Mouse (Mus musculus): ENCODE measurements around the gene Atoh7. TPM values are rescaled to one million over a fixed set of nuclear protein-coding genes. Genes with fewer than 3 reads are reported as not detected.
A peak's percentile ranks its signal among the peaks of the same experiment; 100 is the strongest.

The Atoh7 gene
- polyA plus RNA-seq, 1 experiment from 2014 or later: not detected

GRCm38 (mm10) chr10:63061266-63061665 lies 38.2 kb upstream of the Atoh7 start:
- H3K36me3 ChIP-seq (ENCODE audit: control insufficient read depth, insufficient read depth, low read length): no peaks in the 10 kb centered on the region
- H3K9ac ChIP-seq (ENCODE audit: low read depth, low read length): no peak overlapping the region
- H3K4me1 ChIP-seq (ENCODE audit: control insufficient read depth, insufficient read depth, low read length): no peaks in the 10 kb centered on the region
- H3K4me3 ChIP-seq (ENCODE audit: low read length): no peak overlapping the region
- H3K4me2 ChIP-seq (replicated peaks; ENCODE audit: low read depth, low read length): no peak overlapping the region
- no peaks in the 10 kb centered on the region for H3K9me3 ChIP-seq (ENCODE audit: control insufficient read depth, low read length)
- no peak for ATAC-seq (ENCODE audit: low FRiP score, low TSS enrichment)
- WGBS: 74% methylated on average over 12 of the region's 12 CpGs
- no peaks in the 10 kb centered on the region for H3K27me3 ChIP-seq (ENCODE audit: control insufficient read depth, insufficient read depth, low read length)
- no peak overlapping the region for H3K27ac ChIP-seq (ENCODE audit: low read depth, low read length)

- H3K9me3 ChIP-seq (ENCODE audit: control insufficient read depth, low read length): no peaks in the 10 kb centered on the region
- ATAC-seq (ENCODE audit: low FRiP score, low TSS enrichment): no peak
- H3K4me1 ChIP-seq (ENCODE audit: control insufficient read depth, insufficient read depth, low read length): no peaks in the 10 kb centered on the region
- no peak overlapping the region for H3K4me2 ChIP-seq (replicated peaks; ENCODE audit: low read depth, low read length)
- no peaks in the 10 kb centered on the region for H3K36me3 ChIP-seq (ENCODE audit: control insufficient read depth, insufficient read depth, low read length)
- H3K4me3 ChIP-seq (ENCODE audit: low read length): no peak overlapping the region
- no peaks in the 10 kb centered on the region for H3K27me3 ChIP-seq (ENCODE audit: control insufficient read depth, insufficient read depth, low read length)
- WGBS: 95% methylated on average over 5 of the region's 5 CpGs
- H3K9ac ChIP-seq (ENCODE audit: low read depth, low read length): no peak overlapping the region
- no peak overlapping the region for H3K27ac ChIP-seq (ENCODE audit: low read depth, low read length)
These were observed 36.8 kb upstream of the Atoh7 start for GRCm38 (mm10) chr10:63062696-63063095.

DNA sequence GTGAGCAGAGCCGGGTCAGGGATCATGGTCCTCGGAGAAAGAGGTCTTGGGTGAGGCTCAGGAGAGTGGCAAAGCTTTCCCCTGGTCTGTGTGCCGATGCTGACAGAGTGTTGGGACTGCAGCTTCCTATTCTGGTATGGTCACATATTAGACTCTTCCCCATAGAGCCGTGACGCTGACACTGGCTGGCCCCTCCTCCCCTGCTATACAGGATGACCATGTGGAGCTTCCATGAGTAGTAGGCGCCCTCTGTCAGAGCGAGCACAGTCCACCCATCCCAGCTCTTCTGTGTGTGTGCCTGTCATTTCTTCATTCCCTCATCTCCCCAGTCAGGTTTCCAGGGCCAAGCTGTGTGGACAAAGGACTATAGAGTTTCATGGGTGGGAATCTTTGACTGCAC lies 36.1 kb upstream of the Atoh7 start:
- Histone ChIP-seq H3K4me2 (replicated peaks; ENCODE audit: low read depth, low read length) (no peak overlapping the region), H3K4me3 (ENCODE audit: low read length) (no peak overlapping the region), H3K27me3 (ENCODE audit: control insufficient read depth, insufficient read depth, low read length) (no peaks in the 10 kb centered on the region), H3K36me3 (ENCODE audit: control insufficient read depth, insufficient read depth, low read length) (no peaks in the 10 kb centered on the region), H3K9me3 (ENCODE audit: control insufficient read depth, low read length) (no peaks in the 10 kb centered on the region), H3K27ac (ENCODE audit: low read depth, low read length) (no peak overlapping the region), H3K4me1 (ENCODE audit: control insufficient read depth, insufficient read depth, low read length) (no peaks in the 10 kb centered on the region), H3K9ac (ENCODE audit: low read depth, low read length) (no peak overlapping the region)
- WGBS: 81% methylated on average over 7 of the region's 7 CpGs
- ATAC-seq (ENCODE audit: low FRiP score, low TSS enrichment): no peak

DNA sequence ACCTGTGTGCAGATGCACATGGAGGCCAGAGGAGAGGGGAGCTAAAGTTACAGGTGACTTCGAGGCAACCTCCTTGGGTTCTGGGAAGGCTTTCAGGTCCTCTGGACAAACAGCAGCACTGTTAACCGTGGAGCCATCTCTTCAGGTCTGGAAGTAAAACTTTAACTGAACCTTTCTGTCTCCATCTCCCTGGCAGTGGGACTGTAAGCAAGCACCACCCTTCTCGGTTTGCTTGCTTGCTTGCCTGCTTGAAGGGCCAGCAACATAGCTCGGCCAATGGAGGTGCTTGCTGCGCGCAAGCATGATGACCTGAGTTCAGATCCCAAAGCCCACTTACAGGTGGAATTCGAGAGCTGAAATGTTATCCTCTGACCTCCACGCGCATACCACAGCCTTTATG lies 34.9 kb upstream of the Atoh7 start:
- Histone ChIP-seq H3K4me3 (ENCODE audit: low read length) (no peak overlapping the region), H3K4me2 (replicated peaks; ENCODE audit: low read depth, low read length) (no peak overlapping the region), H3K4me1 (ENCODE audit: control insufficient read depth, insufficient read depth, low read length) (no peaks in the 10 kb centered on the region), H3K9me3 (ENCODE audit: control insufficient read depth, low read length) (0 out of 2 replicates have a peak, but pooled peaks cover 3% of the 10 kb centered on the region), H3K36me3 (ENCODE audit: control insufficient read depth, insufficient read depth, low read length) (no peaks in the 10 kb centered on the region), H3K27me3 (ENCODE audit: control insufficient read depth, insufficient read depth, low read length) (no peaks in the 10 kb centered on the region), H3K9ac (ENCODE audit: low read depth, low read length) (no peak overlapping the region), H3K27ac (ENCODE audit: low read depth, low read length) (no peak overlapping the region)
- no peak for ATAC-seq (ENCODE audit: low FRiP score, low TSS enrichment)
- WGBS: 81% methylated on average over 9 of the region's 9 CpGs

DNA sequence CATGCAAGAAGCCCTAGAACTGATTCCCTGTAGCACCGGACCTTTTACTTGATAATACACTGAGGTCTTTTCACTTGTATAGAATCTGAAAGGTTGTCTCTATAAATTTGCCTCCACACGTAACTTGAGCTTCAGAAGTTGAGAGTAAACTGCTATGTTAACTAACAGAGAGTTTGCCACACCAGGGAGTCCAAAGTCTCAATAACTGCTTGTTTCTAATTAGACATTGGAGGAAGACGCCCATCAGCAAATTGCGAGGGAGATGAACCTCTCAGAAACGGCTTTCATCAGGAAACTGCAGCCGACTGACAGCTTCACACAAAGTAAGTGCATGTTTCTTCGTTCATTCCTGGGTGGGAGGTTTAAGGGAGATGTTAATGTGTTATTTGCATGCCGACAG lies 33.9 kb upstream of the Atoh7 start:
- ATAC-seq (ENCODE audit: low FRiP score, low TSS enrichment): no peak
- Histone ChIP-seq H3K27ac (ENCODE audit: low read depth, low read length) (no peak overlapping the region), H3K4me1 (ENCODE audit: control insufficient read depth, insufficient read depth, low read length) (no peaks in the 10 kb centered on the region)

DNA sequence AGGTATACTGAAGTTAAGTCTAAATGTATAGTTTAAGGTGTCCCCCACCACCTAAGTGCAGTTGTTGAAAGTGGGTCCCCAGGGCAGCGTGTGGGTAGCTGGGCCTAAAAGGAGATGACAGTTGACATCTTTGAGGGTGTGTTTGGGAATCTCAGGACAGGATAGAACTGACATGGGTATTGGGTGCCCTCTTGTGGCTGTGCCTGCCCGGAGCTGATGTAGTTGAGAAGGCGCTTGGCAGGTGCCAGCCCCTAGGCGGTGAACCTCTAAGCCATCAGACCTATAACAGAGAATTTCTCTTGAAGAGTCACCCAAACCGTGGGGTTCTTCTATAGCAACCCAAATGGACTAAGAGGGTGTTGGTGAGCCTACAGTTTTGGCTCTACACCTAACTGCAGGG lies 33.5 kb upstream of the Atoh7 start:
- H3K9ac ChIP-seq (ENCODE audit: low read depth, low read length): no peak overlapping the region
- H3K27ac ChIP-seq (ENCODE audit: low read depth, low read length): no peak overlapping the region
- H3K36me3 ChIP-seq (ENCODE audit: control insufficient read depth, insufficient read depth, low read length): no peaks in the 10 kb centered on the region
- 7% methylated on average over 5 of the region's 5 CpGs for WGBS
- H3K27me3 ChIP-seq (ENCODE audit: control insufficient read depth, insufficient read depth, low read length): no peaks in the 10 kb centered on the region
- no peak overlapping the region for H3K4me3 ChIP-seq (ENCODE audit: low read length)
- no peaks in the 10 kb centered on the region for H3K4me1 ChIP-seq (ENCODE audit: control insufficient read depth, insufficient read depth, low read length)
- H3K4me2 ChIP-seq (replicated peaks; ENCODE audit: low read depth, low read length): no peak overlapping the region
- ATAC-seq (ENCODE audit: low FRiP score, low TSS enrichment): peak; percentile 78
- 0 out of 2 replicates have a peak, but pooled peaks cover 3% of the 10 kb centered on the region for H3K9me3 ChIP-seq (ENCODE audit: control insufficient read depth, low read length)

More for the DNA sequence above, 33.9 kb upstream of the Atoh7 start:
- Histone ChIP-seq H3K4me2 (replicated peaks; ENCODE audit: low read depth, low read length) (no peak overlapping the region), H3K9ac (ENCODE audit: low read depth, low read length) (no peak overlapping the region), H3K9me3 (ENCODE audit: control insufficient read depth, low read length) (0 out of 2 replicates have a peak, but pooled peaks cover 3% of the 10 kb centered on the region), H3K27me3 (ENCODE audit: control insufficient read depth, insufficient read depth, low read length) (no peaks in the 10 kb centered on the region), H3K36me3 (ENCODE audit: control insufficient read depth, insufficient read depth, low read length) (no peaks in the 10 kb centered on the region), H3K4me3 (ENCODE audit: low read length) (no peak overlapping the region)
- 60% methylated on average over 8 of the region's 8 CpGs for WGBS

DNA sequence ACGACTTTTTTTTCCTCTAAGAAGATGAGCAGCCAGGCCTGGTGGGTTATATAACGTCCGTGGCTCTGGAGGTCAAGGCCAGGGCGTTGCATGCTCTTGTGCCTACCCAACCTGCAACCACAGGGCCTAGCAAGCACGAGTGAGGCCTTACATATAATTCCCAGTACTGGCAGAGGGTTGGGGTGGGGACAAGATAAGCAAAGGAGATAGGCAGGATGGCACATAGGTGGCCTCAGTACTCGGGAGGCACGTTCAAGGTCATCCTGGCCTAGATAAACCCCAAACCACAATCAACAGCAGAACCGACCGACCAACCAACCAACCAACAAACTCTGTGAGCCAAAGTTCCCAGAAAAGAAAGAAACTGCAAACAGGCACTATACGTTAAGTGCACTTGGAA lies 13.1 kb upstream of the Atoh7 start:
- Histone ChIP-seq H3K4me3 (ENCODE audit: low read length) (no peak overlapping the region), H3K9me3 (ENCODE audit: control insufficient read depth, low read length) (no peaks in the 10 kb centered on the region)
- ATAC-seq (ENCODE audit: low FRiP score, low TSS enrichment): no peak

DNA sequence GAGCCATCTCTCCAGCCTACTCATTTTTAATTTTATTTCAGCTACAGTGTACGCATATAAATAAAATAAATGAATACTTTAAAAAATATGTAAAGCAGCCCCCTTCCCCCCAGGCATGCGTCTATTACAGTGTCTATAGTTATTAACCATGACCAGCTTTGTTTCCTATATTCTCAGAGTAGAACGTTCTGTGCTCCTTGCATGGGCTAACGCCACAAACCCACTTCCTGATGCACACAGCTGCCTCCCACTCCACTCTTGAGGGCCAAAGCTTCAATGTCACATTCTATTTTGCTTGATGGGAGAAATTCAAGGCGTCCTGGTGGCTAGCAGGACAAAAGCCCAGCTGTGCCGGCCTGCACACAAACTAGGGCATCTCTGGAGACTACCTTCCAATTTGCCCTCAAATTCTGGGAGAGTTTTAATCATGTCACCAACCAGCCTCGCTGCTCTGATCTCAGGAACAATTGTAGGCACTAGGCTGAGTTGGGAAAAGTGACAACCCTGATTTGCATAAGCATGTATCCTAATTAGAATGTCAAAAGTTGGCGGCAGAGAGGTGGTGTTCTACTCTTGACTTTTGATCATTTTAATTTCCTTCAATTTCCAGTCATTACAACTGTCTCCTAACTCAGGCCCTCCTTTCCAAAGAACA lies 10.2 kb upstream of the Atoh7 start:
- Histone ChIP-seq H3K4me3 (ENCODE audit: low read length) (peak overlapping the region; percentile 39), H3K9me3 (ENCODE audit: control insufficient read depth, low read length) (no peaks in the 10 kb centered on the region), H3K9ac (ENCODE audit: low read depth, low read length) (peak overlapping the region; percentile 51; the same call in 1 of the 2 replicates), H3K4me1 (ENCODE audit: control insufficient read depth, insufficient read depth, low read length) (no peaks in the 10 kb centered on the region), H3K36me3 (ENCODE audit: control insufficient read depth, insufficient read depth, low read length) (no peaks in the 10 kb centered on the region), H3K27ac (ENCODE audit: low read depth, low read length) (no peak overlapping the region), H3K4me2 (replicated peaks; ENCODE audit: low read depth, low read length) (peak overlapping the region; percentile 62), H3K27me3 (ENCODE audit: control insufficient read depth, insufficient read depth, low read length) (no peaks in the 10 kb centered on the region)
- ATAC-seq (ENCODE audit: low FRiP score, low TSS enrichment): no peak
- 38% methylated on average over 8 of the region's 8 CpGs for WGBS

More for the DNA sequence above, 13.1 kb upstream of the Atoh7 start:
- Histone ChIP-seq H3K36me3 (ENCODE audit: control insufficient read depth, insufficient read depth, low read length) (no peaks in the 10 kb centered on the region), H3K27ac (ENCODE audit: low read depth, low read length) (no peak overlapping the region), H3K9ac (ENCODE audit: low read depth, low read length) (no peak overlapping the region), H3K4me1 (ENCODE audit: control insufficient read depth, insufficient read depth, low read length) (no peaks in the 10 kb centered on the region), H3K4me2 (replicated peaks; ENCODE audit: low read depth, low read length) (no peak overlapping the region), H3K27me3 (ENCODE audit: control insufficient read depth, insufficient read depth, low read length) (no peaks in the 10 kb centered on the region)
- WGBS: 71% methylated on average over 10 of the region's 10 CpGs

GRCm38 (mm10) chr10:63089758-63090571 lies 9.5 kb upstream of the Atoh7 start:
- 3% methylated on average over 26 of the region's 26 CpGs for WGBS

More at GRCm38 (mm10) chr10:63089758-63090571, 9.5 kb upstream of the Atoh7 start:
- H3K27me3 ChIP-seq (ENCODE audit: control insufficient read depth, insufficient read depth, low read length): no peaks in the 10 kb centered on the region
- H3K9me3 ChIP-seq (ENCODE audit: control insufficient read depth, low read length): no peaks in the 10 kb centered on the region
- H3K36me3 ChIP-seq (ENCODE audit: control insufficient read depth, insufficient read depth, low read length): no peaks in the 10 kb centered on the region
- no peak overlapping the region for H3K27ac ChIP-seq (ENCODE audit: low read depth, low read length)
- H3K4me2 ChIP-seq (replicated peaks; ENCODE audit: low read depth, low read length): peak overlapping the region; percentile 62
- H3K4me1 ChIP-seq (ENCODE audit: control insufficient read depth, insufficient read depth, low read length): no peaks in the 10 kb centered on the region
- peak overlapping the region; percentile 51; the same call in 1 of the 2 replicates for H3K9ac ChIP-seq (ENCODE audit: low read depth, low read length)
- no peak for ATAC-seq (ENCODE audit: low FRiP score, low TSS enrichment)
- H3K4me3 ChIP-seq (ENCODE audit: low read length): peak overlapping the region; percentile 39
